Mouse (Mus musculus) cerebellum, adult 2 months (tissue): ENCODE results near the gene Gm36079.
"Not testable (repeated sequence)": the region's sequence is repeated elsewhere in the genome, so short reads cannot be mapped to it uniquely, and the experiment has no call there.

Experiments
- CTCF ChIP-seq: fragments of 200-500 bp; IDR thresholded peaks from 2 replicates; pipeline ENCODE4 v1.5.1; 2011; ENCODE audit warnings: low read depth, mild to moderate bottlenecking, control low read depth, low read length, moderate library complexity, borderline replicate concordance; ENCODE audit not compliant: insufficient read depth
- POLR2A ChIP-seq: fragments of 200-500 bp; IDR thresholded peaks from 2 replicates; pipeline ENCODE4 v1.6.1; 2011; ENCODE audit warnings: low read length, control low read depth, borderline replicate concordance; ENCODE audit not compliant: insufficient read depth

- not testable (repeated sequence) for TF ChIP-seq CTCF, POLR2A
Measured at GRCm38 (mm10) chr13:120015348-120016007, 11.3 kb downstream of the Gm36079 start.
